Mouse (Mus musculus) stomach, embryonic 15.5 days (tissue): Measurements from ENCODE around the gene Tjap1. TPM values are rescaled to one million over a fixed set of nuclear protein-coding genes. Genes with fewer than 3 reads are reported as not detected.

ENCODE experiments used
- ATAC-seq: fragments of 200-750 bp; cut with Nextera tagmentation; 2 replicates; pipeline ENCODE4 v1.8.0; 2017; ENCODE audit warnings: low read depth, moderate number of reproducible peaks, moderate TSS enrichment; ENCODE audit not compliant: insufficient read depth, low FRiP score
- H3K27ac ChIP-seq: fragments of 300-500 bp; sonication (generic); 2 replicates; pipeline ENCODE4 v1.5.1; 2015; ENCODE audit warnings: mild to moderate bottlenecking, inconsistent platforms
- H3K27me3 ChIP-seq: fragments of 300-500 bp; sonication (generic); replicated peaks from 2 replicates; pipeline ENCODE4 v1.6.1; 2015; ENCODE audit warnings: inconsistent platforms
- H3K36me3 ChIP-seq: fragments of 300-500 bp; sonication (generic); 2 replicates; pipeline ENCODE4 v1.6.1; 2015; ENCODE audit warnings: inconsistent platforms
- H3K4me1 ChIP-seq: fragments of 300-500 bp; sonication (generic); 2 replicates; pipeline ENCODE4 v1.6.1; 2015; ENCODE audit warnings: inconsistent platforms
- H3K4me2 ChIP-seq: fragments of 300-500 bp; sonication (generic); 2 replicates; pipeline ENCODE4 v1.6.1; 2015; ENCODE audit warnings: mild to moderate bottlenecking, inconsistent platforms
- H3K4me3 ChIP-seq: fragments of 300-500 bp; sonication (generic); replicated peaks from 2 replicates; pipeline ENCODE4 v1.5.1; 2015; ENCODE audit warnings: inconsistent platforms
- H3K9ac ChIP-seq: fragments of 300-500 bp; sonication (generic); 2 replicates; pipeline ENCODE4 v1.6.1; 2015; ENCODE audit warnings: inconsistent platforms
- H3K9me3 ChIP-seq: fragments of 300-500 bp; sonication (generic); 2 replicates; pipeline ENCODE4 v1.6.1; 2016; ENCODE audit warnings: inconsistent platforms
- WGBS: fragments of 180-500 bp; shearing (Covaris S2); methylation state at CpG from one replicate; pipeline ENCODE4 v1.1.7; 2015; 5-methylcytosine and 5-hydroxymethylcytosine counted together
- polyA plus RNA-seq: library from polyadenylated mRNA; unstranded; fragments of >200 nt; fragmentation: Nextera tagmentation; extraction: Ambion mirVana; gene quantifications from 2 replicates; pipeline ENCODE4 v1.2.1, GENCODE M21; 2015

The Tjap1 gene
- polyA plus RNA-seq, 1 experiment from 2014 or later = 37.2 TPM

DNA sequence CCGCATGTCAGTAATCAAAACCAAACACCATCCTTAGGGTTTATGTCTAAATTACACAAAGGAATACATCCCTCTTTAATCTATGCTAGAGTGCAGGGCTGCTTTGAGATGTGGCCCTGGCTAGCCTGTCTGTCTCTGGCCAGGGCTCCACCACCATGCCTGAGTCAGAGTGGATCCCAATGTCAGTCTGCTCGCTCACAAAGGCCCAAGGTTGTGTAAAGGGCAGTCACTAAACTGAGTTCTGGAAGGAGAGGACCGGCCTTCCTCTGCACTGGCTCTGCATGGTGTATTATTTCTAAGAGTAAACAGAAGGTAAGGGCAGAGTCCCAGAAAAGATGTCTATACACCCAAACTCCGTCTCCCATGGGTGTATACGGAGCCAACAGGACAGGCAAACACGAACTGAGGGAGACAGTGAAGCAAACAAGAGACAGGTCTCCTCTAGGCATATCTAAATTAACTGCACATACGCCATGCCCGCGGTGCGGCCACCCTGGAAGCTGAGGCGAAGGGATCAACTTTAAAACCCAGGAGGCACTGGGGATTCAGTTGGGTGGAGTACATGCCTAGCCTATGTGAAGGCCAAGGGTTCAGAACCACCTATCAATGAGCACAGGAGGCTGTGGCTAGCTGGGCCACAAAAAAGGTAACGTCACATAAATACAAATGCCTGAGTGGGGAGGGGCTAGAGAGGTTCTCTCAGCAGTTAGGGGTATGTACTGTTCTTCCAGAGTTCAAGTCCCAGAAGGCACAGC lies 4.6 kb downstream of the Tjap1 start:
- no peak for ATAC-seq
- H3K27me3 ChIP-seq = no peaks in the 10 kb centered on the region
- 0 out of 2 replicates have a peak, but pooled peaks cover 30% of the 10 kb centered on the region for H3K36me3 ChIP-seq
- no peak overlapping the region for H3K4me3 ChIP-seq
- 0 out of 2 replicates have a peak overlapping the region, but pooled peaks have one; percentile 4 for H3K27ac ChIP-seq
- H3K4me2 ChIP-seq = no peak overlapping the region
- WGBS = 84% methylated on average over 12 of the region's 12 CpGs
- peaks cover 7% of the 10 kb centered on the region for H3K4me1 ChIP-seq
- no peak overlapping the region for H3K9ac ChIP-seq
- no peaks in the 10 kb centered on the region for H3K9me3 ChIP-seq

DNA sequence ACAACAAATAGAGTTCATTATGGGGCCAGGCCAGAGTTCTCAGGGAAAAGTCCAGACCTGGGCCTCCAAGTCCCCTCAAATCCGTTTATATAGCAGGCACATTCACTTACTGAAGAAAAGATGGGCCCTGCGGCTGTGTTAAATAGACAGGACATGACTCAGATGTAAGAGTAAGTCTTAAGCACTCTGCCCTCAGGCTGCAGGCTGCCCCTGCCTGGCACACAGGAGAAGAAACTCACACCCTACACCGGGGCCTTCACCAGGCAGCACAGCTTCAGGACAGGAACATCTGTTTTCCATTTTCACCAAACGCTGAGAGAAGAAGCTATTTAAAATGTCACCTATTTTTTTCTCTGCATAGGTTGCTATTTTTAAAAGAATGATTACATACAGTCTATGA lies 5.2 kb downstream of the Tjap1 start:
- 0 out of 2 replicates have a peak, but pooled peaks cover 30% of the 10 kb centered on the region for H3K36me3 ChIP-seq
- H3K9me3 ChIP-seq = no peaks in the 10 kb centered on the region
- 65% methylated on average over 4 of the region's 4 CpGs for WGBS
- ATAC-seq = no peak
- H3K9ac ChIP-seq = no peak overlapping the region
- H3K27ac ChIP-seq = peak overlapping the region; percentile 21; the same call in 1 of the 2 replicates
- no peak overlapping the region for H3K4me2 ChIP-seq
- H3K4me1 ChIP-seq = peaks cover 7% of the 10 kb centered on the region
- no peak overlapping the region for H3K4me3 ChIP-seq
- H3K27me3 ChIP-seq = no peaks in the 10 kb centered on the region

DNA sequence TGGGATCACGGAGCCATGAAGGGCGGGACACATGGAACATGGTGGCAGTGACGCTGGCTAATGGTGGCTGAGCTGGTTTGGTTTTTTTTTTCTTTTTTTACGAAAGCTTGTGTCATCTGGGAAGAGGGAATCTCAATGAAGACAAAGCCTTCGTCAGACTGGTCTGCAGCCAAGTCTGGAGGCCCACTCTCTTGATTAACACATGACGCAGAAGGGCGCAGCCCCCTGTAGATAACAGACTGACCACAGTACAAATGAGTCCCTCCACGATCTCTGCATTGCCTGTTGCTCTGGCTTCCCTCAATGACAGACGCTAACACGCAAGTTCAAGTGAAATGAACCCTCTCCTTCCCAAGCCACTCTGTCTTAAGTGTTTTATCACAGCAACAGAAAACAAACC lies 7.3 kb downstream of the Tjap1 start:
- Histone ChIP-seq H3K4me3 (no peak overlapping the region), H3K27me3 (no peaks in the 10 kb centered on the region), H3K36me3 (0 out of 2 replicates have a peak, but pooled peaks cover 35% of the 10 kb centered on the region), H3K9ac (no peak overlapping the region), H3K27ac (no peak overlapping the region), H3K4me2 (no peak overlapping the region), H3K4me1 (peaks cover 1% of the 10 kb centered on the region; the same call in 1 of the 2 replicates), H3K9me3 (no peaks in the 10 kb centered on the region)
- 92% methylated on average over 10 of the region's 10 CpGs for WGBS
- ATAC-seq = no peak

DNA sequence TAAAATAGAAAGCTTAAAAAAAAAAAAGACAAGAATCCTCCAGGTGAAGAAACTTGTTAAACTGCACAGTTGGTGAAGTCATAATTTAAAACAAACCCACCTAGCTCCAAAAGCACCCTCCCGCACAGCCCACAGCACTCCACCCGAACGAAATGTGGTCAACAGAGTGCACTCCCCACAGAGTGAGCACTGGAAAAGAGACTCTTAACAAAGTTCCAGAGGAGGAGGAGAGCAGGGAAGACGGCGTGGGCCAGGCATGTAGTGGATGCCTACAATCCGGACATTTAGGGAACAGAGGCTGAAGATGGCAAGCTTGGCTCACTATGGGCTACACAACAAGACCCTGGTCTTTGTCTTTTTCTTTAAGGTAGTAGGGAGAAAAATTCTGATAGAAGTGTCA lies 7.8 kb downstream of the Tjap1 start:
- WGBS = 90% methylated on average over 6 of the region's 6 CpGs

DNA sequence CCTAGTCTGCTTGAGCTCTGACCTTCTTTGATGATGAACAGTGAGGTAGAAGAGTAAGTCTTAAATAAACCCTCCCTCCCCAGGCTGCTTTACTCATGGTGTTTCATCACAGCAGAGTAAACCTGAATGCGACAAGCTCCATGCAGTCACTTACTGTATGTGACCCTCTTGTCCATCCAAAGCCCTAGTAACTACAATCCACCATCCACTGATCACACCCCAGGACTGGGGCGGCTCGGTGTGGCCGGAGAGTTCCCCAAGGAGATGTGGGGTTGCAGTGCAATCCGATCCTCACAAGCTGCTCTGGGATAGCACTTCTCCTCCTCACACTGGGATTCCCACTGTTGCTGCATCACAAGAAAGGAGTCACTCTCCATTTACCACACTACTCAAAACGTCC lies 8.4 kb downstream of the Tjap1 start:
- Histone ChIP-seq H3K36me3 (0 out of 2 replicates have a peak, but pooled peaks cover 30% of the 10 kb centered on the region), H3K9ac (no peak overlapping the region), H3K27ac (no peak overlapping the region), H3K27me3 (no peaks in the 10 kb centered on the region), H3K4me2 (no peak overlapping the region), H3K4me1 (peaks cover 12% of the 10 kb centered on the region), H3K9me3 (no peaks in the 10 kb centered on the region), H3K4me3 (no peak overlapping the region)
- WGBS = 73% methylated on average over 6 of the region's 6 CpGs
- ATAC-seq = no peak

More for the DNA sequence above, 7.8 kb downstream of the Tjap1 start:
- 0 out of 2 replicates have a peak, but pooled peaks cover 35% of the 10 kb centered on the region for H3K36me3 ChIP-seq
- H3K4me3 ChIP-seq = no peak overlapping the region
- no peaks in the 10 kb centered on the region for H3K27me3 ChIP-seq
- no peaks in the 10 kb centered on the region for H3K9me3 ChIP-seq
- no peak overlapping the region for H3K4me2 ChIP-seq
- H3K4me1 ChIP-seq = peaks cover 6% of the 10 kb centered on the region
- no peak overlapping the region for H3K9ac ChIP-seq
- no peak overlapping the region for H3K27ac ChIP-seq
- ATAC-seq = no peak

DNA sequence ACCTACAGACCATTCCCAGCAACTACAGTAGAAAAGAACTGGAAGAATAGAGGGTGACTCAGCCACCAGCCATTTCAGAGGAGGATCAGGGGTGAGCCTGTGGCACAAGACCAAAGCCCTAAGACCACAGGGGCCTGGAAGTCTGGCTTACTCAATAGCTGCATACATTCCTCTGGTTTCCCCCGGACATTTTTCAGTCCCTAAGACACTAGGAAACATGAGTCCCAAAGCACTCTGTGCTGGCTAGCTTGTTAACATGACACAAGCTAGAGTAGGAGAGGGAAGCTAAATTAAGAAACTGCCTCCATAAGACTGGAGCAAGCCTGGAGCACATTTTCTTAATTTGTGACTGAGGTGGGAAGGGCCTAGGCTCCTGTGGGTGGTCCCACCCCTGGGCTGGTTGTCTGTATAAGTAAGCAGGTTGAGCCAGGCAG lies 9.0 kb downstream of the Tjap1 start:
- Histone ChIP-seq H3K9ac (no peak overlapping the region), H3K4me2 (no peak overlapping the region), H3K27me3 (no peaks in the 10 kb centered on the region), H3K4me1 (peaks cover 13% of the 10 kb centered on the region), H3K4me3 (no peak overlapping the region), H3K36me3 (0 out of 2 replicates have a peak, but pooled peaks cover 26% of the 10 kb centered on the region), H3K27ac (no peak overlapping the region), H3K9me3 (no peaks in the 10 kb centered on the region)
- 63% methylated on average over 1 of the region's 1 CpGs for WGBS
- no peak for ATAC-seq

DNA sequence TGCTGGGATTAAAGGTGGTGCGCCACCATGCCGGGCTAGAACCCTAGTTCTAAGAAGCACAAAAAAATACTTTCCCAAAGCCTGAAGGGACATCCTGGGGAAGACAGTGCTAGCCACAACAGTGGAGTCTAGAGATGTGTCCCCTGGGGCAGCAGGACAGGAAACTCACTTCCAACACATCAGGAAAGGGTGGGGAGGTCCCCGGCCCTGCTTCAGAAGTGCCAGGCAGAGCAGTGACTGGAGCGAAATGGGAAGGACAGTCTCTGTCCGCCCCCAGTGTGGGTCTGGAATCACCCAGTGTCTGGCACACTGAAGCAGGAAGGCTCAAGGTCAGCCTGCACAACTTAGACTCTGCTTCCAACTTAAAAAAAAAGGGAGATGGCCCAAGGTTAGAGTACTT lies 10.2 kb downstream of the Tjap1 start:
- H3K36me3 ChIP-seq = 0 out of 2 replicates have a peak, but pooled peaks cover 20% of the 10 kb centered on the region
- no peaks in the 10 kb centered on the region for H3K9me3 ChIP-seq
- 85% methylated on average over 5 of the region's 5 CpGs for WGBS

DNA sequence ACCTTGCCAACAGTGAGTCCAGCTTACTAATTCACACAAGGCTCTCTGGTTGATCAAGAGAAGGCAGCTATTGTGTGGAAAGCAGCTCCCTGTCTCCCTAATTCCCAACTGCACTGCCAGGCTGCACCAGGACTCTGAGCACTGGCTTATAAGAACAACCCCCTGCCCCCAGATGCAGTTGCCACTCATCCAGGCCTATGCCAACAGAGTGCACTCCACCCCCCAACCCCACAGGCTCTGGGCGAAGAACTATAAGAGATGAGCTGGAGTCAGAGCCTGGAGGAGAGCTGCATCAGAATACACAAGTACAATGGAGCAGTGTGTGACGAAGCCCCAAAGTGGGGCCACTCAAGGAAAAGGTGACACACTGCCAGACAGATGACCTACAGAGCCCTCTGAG lies 10.8 kb downstream of the Tjap1 start:
- WGBS = 91% methylated on average over 2 of the region's 2 CpGs
- H3K4me2 ChIP-seq = no peak overlapping the region
- no peak overlapping the region for H3K9ac ChIP-seq
- H3K27me3 ChIP-seq = no peaks in the 10 kb centered on the region
- H3K4me3 ChIP-seq = no peak overlapping the region
- no peaks in the 10 kb centered on the region for H3K9me3 ChIP-seq
- H3K36me3 ChIP-seq = 0 out of 2 replicates have a peak, but pooled peaks cover 20% of the 10 kb centered on the region
- ATAC-seq = no peak
- H3K27ac ChIP-seq = no peak overlapping the region
- peaks cover 13% of the 10 kb centered on the region for H3K4me1 ChIP-seq

More for the DNA sequence above, 10.2 kb downstream of the Tjap1 start:
- no peak for ATAC-seq
- no peak overlapping the region for H3K4me2 ChIP-seq
- H3K9ac ChIP-seq = no peak overlapping the region
- peaks cover 13% of the 10 kb centered on the region for H3K4me1 ChIP-seq
- H3K27me3 ChIP-seq = no peaks in the 10 kb centered on the region
- H3K27ac ChIP-seq = no peak overlapping the region
- H3K4me3 ChIP-seq = no peak overlapping the region

DNA sequence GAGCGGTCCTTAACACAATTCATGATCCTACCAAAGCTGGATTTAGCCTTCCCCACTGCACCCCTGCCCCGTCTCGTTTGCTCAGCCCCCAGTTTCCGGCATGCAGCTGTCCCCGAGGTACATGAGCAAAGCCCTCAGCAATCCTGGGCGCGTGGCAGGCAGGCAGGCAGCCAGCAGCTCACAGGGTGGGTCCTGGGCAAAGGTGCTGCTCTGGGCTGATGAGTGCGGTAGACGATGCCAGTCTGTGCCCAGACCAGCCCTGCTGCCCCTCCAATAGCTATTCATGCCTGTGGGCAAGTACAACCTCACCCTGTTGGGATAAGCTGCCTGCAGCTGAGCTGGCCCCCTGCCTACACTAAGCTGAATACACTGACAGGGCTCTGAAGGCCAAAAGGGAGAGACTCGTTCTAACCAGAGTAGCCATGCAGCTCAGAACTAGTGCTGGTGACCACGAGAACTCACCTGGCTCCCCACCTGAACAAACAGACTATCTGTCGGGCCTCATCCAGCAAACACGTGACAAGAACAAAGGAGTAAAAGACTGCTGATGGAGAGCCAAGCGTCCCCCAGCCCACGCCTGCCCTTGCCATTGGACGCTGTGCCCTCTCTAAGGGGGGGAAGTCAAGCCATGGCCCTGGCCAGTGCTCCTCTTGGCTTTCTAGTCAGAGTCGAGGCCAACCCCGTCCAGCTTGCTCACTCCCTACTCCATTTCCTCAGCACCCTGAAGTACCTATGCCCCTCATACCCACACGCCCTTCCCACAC lies 12.9 kb downstream of the Tjap1 start:
- no peak overlapping the region for H3K9ac ChIP-seq

DNA sequence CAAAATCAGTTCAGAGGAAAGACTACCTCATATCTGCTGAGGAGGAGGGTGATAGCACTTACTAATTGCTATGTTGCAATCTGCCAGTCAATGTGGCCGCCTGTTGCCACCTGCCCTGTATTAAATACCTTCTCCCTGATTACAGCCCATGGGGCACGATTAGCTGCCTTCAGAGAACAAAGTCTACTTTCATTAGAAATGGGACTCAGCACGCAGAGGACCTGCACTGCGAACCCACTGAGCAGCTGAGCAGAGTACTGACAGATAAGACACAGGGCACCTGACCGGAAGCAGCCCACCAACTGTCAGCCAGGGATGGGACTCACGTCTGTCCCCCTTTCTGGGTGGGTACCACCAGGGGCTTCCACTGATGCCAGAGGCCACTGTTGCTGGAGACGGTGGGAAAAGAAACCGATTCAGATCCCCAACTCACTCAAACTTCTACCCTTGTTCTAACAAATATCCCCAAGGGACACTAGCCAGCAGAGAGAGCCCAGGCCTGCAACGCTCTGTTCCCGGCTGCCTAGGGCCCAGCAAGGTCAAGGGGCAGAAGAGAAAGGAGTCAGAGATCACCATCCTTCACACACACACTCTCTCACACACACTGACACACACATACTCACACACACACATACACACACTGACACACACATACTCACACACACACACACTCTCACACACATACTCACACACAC lies 14.7 kb downstream of the Tjap1 start:
- no peaks in the 10 kb centered on the region for H3K27me3 ChIP-seq
- peaks cover 24% of the 10 kb centered on the region for H3K36me3 ChIP-seq
- no peaks in the 10 kb centered on the region for H3K9me3 ChIP-seq
- peaks cover 22% of the 10 kb centered on the region for H3K4me1 ChIP-seq
- no peak overlapping the region for H3K4me3 ChIP-seq
- 0 out of 2 replicates have a peak overlapping the region, but pooled peaks have one; percentile 6 for H3K27ac ChIP-seq
- no peak overlapping the region for H3K9ac ChIP-seq
- no peak overlapping the region for H3K4me2 ChIP-seq
- 65% methylated on average over 10 of the region's 10 CpGs for WGBS
- ATAC-seq = no peak; the same call in 1 of the 2 replicates

More for the DNA sequence above, 12.9 kb downstream of the Tjap1 start:
- no peaks in the 10 kb centered on the region for H3K27me3 ChIP-seq
- no peaks in the 10 kb centered on the region for H3K9me3 ChIP-seq
- peak overlapping the region; percentile 48 for H3K27ac ChIP-seq
- no peak overlapping the region for H3K4me3 ChIP-seq
- H3K4me1 ChIP-seq = peaks cover 22% of the 10 kb centered on the region
- ATAC-seq = no peak
- H3K36me3 ChIP-seq = peaks cover 20% of the 10 kb centered on the region; the same call in 1 of the 2 replicates
- 67% methylated on average over 19 of the region's 19 CpGs for WGBS
- H3K4me2 ChIP-seq = no peak overlapping the region

DNA sequence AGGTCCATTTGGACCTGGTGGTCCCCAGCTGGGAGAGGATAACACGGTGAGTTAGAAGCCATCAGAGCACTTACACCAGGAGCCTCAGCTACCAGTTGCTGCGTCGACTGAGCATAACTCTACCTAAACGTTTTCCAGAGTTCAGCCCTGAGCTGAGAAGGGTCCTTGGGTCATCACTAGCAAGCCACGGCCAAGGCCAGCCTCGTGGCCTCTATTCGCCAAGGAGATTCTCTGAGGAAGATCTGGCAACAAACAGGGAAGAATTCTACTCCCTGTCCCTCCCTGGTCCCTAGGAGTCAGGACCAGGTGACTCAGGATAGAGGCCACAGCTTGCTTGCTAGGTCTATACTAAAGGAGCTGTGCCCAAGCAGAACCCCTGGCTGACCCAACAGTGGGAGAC lies 15.3 kb downstream of the Tjap1 start:
- Histone ChIP-seq H3K27me3 (no peaks in the 10 kb centered on the region), H3K4me2 (no peak overlapping the region), H3K27ac (no peak overlapping the region), H3K9me3 (no peaks in the 10 kb centered on the region), H3K9ac (no peak overlapping the region), H3K4me1 (peaks cover 22% of the 10 kb centered on the region), H3K4me3 (no peak overlapping the region), H3K36me3 (peaks cover 31% of the 10 kb centered on the region)
- ATAC-seq = no peak
- 79% methylated on average over 7 of the region's 7 CpGs for WGBS
